Mouse (Mus musculus) layer of hippocampus, adult 2 months (tissue): ENCODE measurements at regions not wholly inside any gene's neighbourhood (a gene's known extent, or its start where the extent isn't known, plus 50 kb on each side); places are given as distances from the start of the nearest gene placed in this dataset.

Experiments
- DNase-seq, 2 experiments: peaks; one replicate each; pipeline ENCODE4 v3.0.0; 2022; ENCODE audit warnings: low spot score in 2 of 2
- H3K27ac ChIP-seq: fragments of 200-600 bp; 2 replicates; pipeline ENCODE4 v1.8.1; 2022
- H3K4me3 ChIP-seq: fragments of 200-600 bp; 2 replicates; pipeline ENCODE4 v1.8.1; 2022; ENCODE audit warnings: mild to moderate bottlenecking
- CTCF ChIP-seq: fragments of 200-600 bp; conservative IDR thresholded peaks from 2 replicates; pipeline ENCODE4 v1.8.1; 2022; ENCODE audit warnings: antibody characterized with exemption, mild to moderate bottlenecking, moderate library complexity

GRCm38 (mm10) chr2:171753502-171753901, 289.8 kb downstream of the Cbln4 start:
- no peak for DNase-seq
- no peak for TF ChIP-seq CTCF
- H3K27ac ChIP-seq: no peak overlapping the region
- no peak overlapping the region for H3K4me3 ChIP-seq

- Histone ChIP-seq H3K27ac (no peak overlapping the region), H3K4me3 (no peak overlapping the region)
- no peak for TF ChIP-seq CTCF
- DNase-seq: no peak
These were observed 296.1 kb downstream of the Cbln4 start for GRCm38 (mm10) chr2:171747162-171747561.

- TF ChIP-seq CTCF: no peak
- no peak for DNase-seq
- Histone ChIP-seq H3K4me3 (no peak overlapping the region), H3K27ac (no peak overlapping the region)
These were observed 300.2 kb downstream of the Cbln4 start for GRCm38 (mm10) chr2:171743111-171743510.

GRCm38 (mm10) chr2:171742706-171743105, 300.6 kb downstream of the Cbln4 start:
- Histone ChIP-seq H3K4me3 (no peak overlapping the region), H3K27ac (no peak overlapping the region)
- no peak for TF ChIP-seq CTCF
- DNase-seq: no peak

- TF ChIP-seq CTCF: no peak
- Histone ChIP-seq H3K4me3 (no peak overlapping the region), H3K27ac (no peak overlapping the region)
- DNase-seq: no peak
These were observed 305.5 kb downstream of the Cbln4 start for GRCm38 (mm10) chr2:171737761-171738160.

- no peak for TF ChIP-seq CTCF
- Histone ChIP-seq H3K27ac (no peak overlapping the region), H3K4me3 (no peak overlapping the region)
- no peak for DNase-seq
These were observed 308.2 kb downstream of the Cbln4 start for GRCm38 (mm10) chr2:171735061-171735490.

- no peak for DNase-seq
- Histone ChIP-seq H3K4me3 (no peak overlapping the region), H3K27ac (no peak overlapping the region)
- no peak for TF ChIP-seq CTCF
These were observed 308.7 kb downstream of the Cbln4 start for GRCm38 (mm10) chr2:171734634-171734987.

- Histone ChIP-seq H3K27ac (no peak overlapping the region), H3K4me3 (no peak overlapping the region)
- no peak for DNase-seq
- TF ChIP-seq CTCF: no peak
These were observed 309.2 kb downstream of the Cbln4 start for GRCm38 (mm10) chr2:171733965-171734633.

GRCm38 (mm10) chr2:171719269-171719668, 324.0 kb downstream of the Cbln4 start:
- DNase-seq: no peak
- Histone ChIP-seq H3K27ac (no peak overlapping the region), H3K4me3 (no peak overlapping the region)
- no peak for TF ChIP-seq CTCF

- Histone ChIP-seq H3K27ac (no peak overlapping the region), H3K4me3 (no peak overlapping the region)
- no peak for TF ChIP-seq CTCF
- DNase-seq: no peak
These were observed 324.4 kb downstream of the Cbln4 start for GRCm38 (mm10) chr2:171718855-171719254.

GRCm38 (mm10) chr2:171712816-171713570, 330.3 kb downstream of the Cbln4 start:
- no peak overlapping the region for H3K27ac ChIP-seq
- peak; percentile 43 to 60 for DNase-seq
- no peak for TF ChIP-seq CTCF
- no peak overlapping the region for H3K4me3 ChIP-seq

- no peak overlapping the region for H3K4me3 ChIP-seq
- no peak for DNase-seq
- no peak for TF ChIP-seq CTCF
- H3K27ac ChIP-seq: no peak overlapping the region
These were observed 349.7 kb downstream of the Cbln4 start for GRCm38 (mm10) chr2:171693526-171693925.

GRCm38 (mm10) chr2:171690781-171691180, 352.5 kb downstream of the Cbln4 start:
- no peak for TF ChIP-seq CTCF
- DNase-seq: no peak
- Histone ChIP-seq H3K4me3 (no peak overlapping the region), H3K27ac (no peak overlapping the region)

GRCm38 (mm10) chr2:171689102-171689501, 354.2 kb downstream of the Cbln4 start:
- no peak for DNase-seq
- no peak for TF ChIP-seq CTCF
- H3K27ac ChIP-seq: no peak overlapping the region
- H3K4me3 ChIP-seq: no peak overlapping the region
